Mouse (Mus musculus) stomach, embryonic 16.5 days (tissue): ENCODE data around the gene Traf3. TPM values are rescaled to one million over a fixed set of nuclear protein-coding genes. Genes with fewer than 3 reads are reported as not detected.

ENCODE experiments used
- ATAC-seq: fragments of 200-750 bp; cut with Nextera tagmentation; 2 replicates; pipeline ENCODE4 v1.8.0; 2017; ENCODE audit warnings: moderate number of reproducible peaks, moderate TSS enrichment; ENCODE audit not compliant: insufficient read depth, low FRiP score
- H3K27ac ChIP-seq: fragments of 300-500 bp; sonication (generic); 2 replicates; pipeline ENCODE4 v1.5.1; 2014; ENCODE audit warnings: low read length
- H3K27me3 ChIP-seq: fragments of 300-500 bp; sonication (generic); 2 replicates; pipeline ENCODE4 v1.6.1; 2014; ENCODE audit warnings: low read length, control low read depth, mixed read lengths; ENCODE audit not compliant: control insufficient read depth, insufficient read depth
- H3K36me3 ChIP-seq: fragments of 300-500 bp; sonication (generic); 2 replicates; pipeline ENCODE4 v1.6.1; 2014; ENCODE audit warnings: low read length; ENCODE audit not compliant: control insufficient read depth, insufficient read depth
- H3K4me1 ChIP-seq: fragments of 300-500 bp; sonication (generic); 2 replicates; pipeline ENCODE4 v1.6.1; 2014; ENCODE audit warnings: low read length, control low read depth, mixed read lengths; ENCODE audit not compliant: control insufficient read depth, insufficient read depth
- H3K4me2 ChIP-seq: fragments of 300-500 bp; sonication (generic); 2 replicates; pipeline ENCODE4 v1.6.1; 2014; ENCODE audit warnings: low read depth, low read length, mixed read lengths
- H3K4me3 ChIP-seq: fragments of 300-500 bp; sonication (generic); replicated peaks from 2 replicates; pipeline ENCODE4 v1.5.1; 2014; ENCODE audit warnings: mild to moderate bottlenecking, low read length
- H3K9ac ChIP-seq: fragments of 300-500 bp; sonication (generic); 2 replicates; pipeline ENCODE4 v1.6.1; 2014; ENCODE audit warnings: low read length
- H3K9me3 ChIP-seq: fragments of 300-500 bp; sonication (generic); replicated peaks from 2 replicates; pipeline ENCODE4 v1.6.1; 2016; ENCODE audit warnings: low read length, control low read depth; ENCODE audit not compliant: control insufficient read depth
- WGBS: fragments of 180-500 bp; shearing (Covaris S2); extraction: QIAGEN DNeasy Blood & Tissue Kit; methylation state at CpG from one replicate; pipeline ENCODE4 v1.1.7; 2014; 5-methylcytosine and 5-hydroxymethylcytosine counted together
- polyA plus RNA-seq: library from polyadenylated mRNA; unstranded; fragments of >200 nt; fragmentation: Nextera tagmentation; extraction: Ambion mirVana; gene quantifications from 2 replicates; pipeline ENCODE4 v1.2.1, GENCODE M21; 2015

Gene Traf3
- polyA plus RNA-seq, 1 experiment from 2014 or later, result 8.2 TPM

- no peaks in the 10 kb centered on the region for H3K4me1 ChIP-seq
- no peak for ATAC-seq
- H3K27me3 ChIP-seq, result no peaks in the 10 kb centered on the region
- WGBS, result 60% methylated on average over 5 of the region's 5 CpGs
- H3K27ac ChIP-seq, result no peak within 1 kb of the TSS
- no peak within 1 kb of the TSS for H3K4me3 ChIP-seq
- H3K36me3 ChIP-seq, result no peaks in the 10 kb centered on the region
- H3K9me3 ChIP-seq, result no peaks in the 10 kb centered on the region
- no peak within 1 kb of the TSS for H3K4me2 ChIP-seq
- no peak within 1 kb of the TSS for H3K9ac ChIP-seq
Measured at GRCm38 (mm10) chr12:111184476-111184875, 18.3 kb downstream of the Traf3 start, which contains the start of gene 4930595D18Rik. TSS of gene 4930595D18Rik (minus strand) at chr12:111184491.

GRCm38 (mm10) chr12:111186986-111187385 lies 20.8 kb downstream of the Traf3 start:
- Histone ChIP-seq H3K9ac (no peak overlapping the region), H3K27ac (no peak overlapping the region), H3K27me3 (no peaks in the 10 kb centered on the region), H3K36me3 (no peaks in the 10 kb centered on the region), H3K4me1 (no peaks in the 10 kb centered on the region), H3K4me3 (no peak overlapping the region), H3K9me3 (no peaks in the 10 kb centered on the region), H3K4me2 (no peak overlapping the region)
- WGBS, result 84% methylated on average over 3 of the region's 3 CpGs
- ATAC-seq, result no peak

- 87% methylated on average over 4 of the region's 4 CpGs for WGBS
- no peak for ATAC-seq
- H3K4me3 ChIP-seq, result no peak overlapping the region
- H3K4me1 ChIP-seq, result no peaks in the 10 kb centered on the region
- H3K27me3 ChIP-seq, result no peaks in the 10 kb centered on the region
- H3K4me2 ChIP-seq, result no peak overlapping the region
- H3K36me3 ChIP-seq, result no peaks in the 10 kb centered on the region
- H3K9ac ChIP-seq, result no peak overlapping the region
- H3K9me3 ChIP-seq, result no peaks in the 10 kb centered on the region
- no peak overlapping the region for H3K27ac ChIP-seq
Measured at GRCm38 (mm10) chr12:111188295-111188694, 22.1 kb downstream of the Traf3 start.

GRCm38 (mm10) chr12:111190355-111190754 lies 24.2 kb downstream of the Traf3 start:
- Histone ChIP-seq H3K4me2 (no peak overlapping the region), H3K27ac (no peak overlapping the region), H3K36me3 (no peaks in the 10 kb centered on the region), H3K4me1 (peaks cover 6% of the 10 kb centered on the region; the same call in 1 of the 2 replicates), H3K9ac (no peak overlapping the region), H3K9me3 (no peaks in the 10 kb centered on the region), H3K4me3 (no peak overlapping the region), H3K27me3 (no peaks in the 10 kb centered on the region)
- ATAC-seq, result no peak
- WGBS, result 87% methylated on average over 5 of the region's 5 CpGs

GRCm38 (mm10) chr12:111190891-111191290 lies 24.7 kb downstream of the Traf3 start:
- 68% methylated on average over 2 of the region's 2 CpGs for WGBS
- Histone ChIP-seq H3K9ac (no peak overlapping the region), H3K4me3 (no peak overlapping the region), H3K9me3 (no peaks in the 10 kb centered on the region), H3K27me3 (no peaks in the 10 kb centered on the region), H3K36me3 (no peaks in the 10 kb centered on the region), H3K4me2 (no peak overlapping the region), H3K27ac (no peak overlapping the region), H3K4me1 (peaks cover 6% of the 10 kb centered on the region; the same call in 1 of the 2 replicates)
- no peak for ATAC-seq

GRCm38 (mm10) chr12:111192777-111193176 lies 26.6 kb downstream of the Traf3 start:
- Histone ChIP-seq H3K4me1 (peaks cover 6% of the 10 kb centered on the region; the same call in 1 of the 2 replicates), H3K9ac (no peak overlapping the region), H3K36me3 (no peaks in the 10 kb centered on the region), H3K4me3 (no peak overlapping the region), H3K9me3 (no peaks in the 10 kb centered on the region), H3K27me3 (no peaks in the 10 kb centered on the region), H3K4me2 (no peak overlapping the region), H3K27ac (no peak overlapping the region)
- 70% methylated on average over 6 of the region's 6 CpGs for WGBS
- ATAC-seq, result no peak

GRCm38 (mm10) chr12:111193331-111193730 lies 27.2 kb downstream of the Traf3 start:
- Histone ChIP-seq H3K36me3 (no peaks in the 10 kb centered on the region), H3K27me3 (no peaks in the 10 kb centered on the region), H3K9ac (no peak overlapping the region), H3K27ac (no peak overlapping the region), H3K9me3 (no peaks in the 10 kb centered on the region), H3K4me2 (no peak overlapping the region), H3K4me3 (no peak overlapping the region), H3K4me1 (peaks cover 6% of the 10 kb centered on the region; the same call in 1 of the 2 replicates)
- 55% methylated on average over 9 of the region's 9 CpGs for WGBS
- ATAC-seq, result no peak

GRCm38 (mm10) chr12:111196548-111196947 lies 30.4 kb downstream of the Traf3 start:
- ATAC-seq, result no peak
- Histone ChIP-seq H3K4me1 (peaks cover 6% of the 10 kb centered on the region; the same call in 1 of the 2 replicates), H3K9ac (no peak overlapping the region), H3K27ac (no peak overlapping the region), H3K36me3 (no peaks in the 10 kb centered on the region), H3K9me3 (no peaks in the 10 kb centered on the region), H3K27me3 (no peaks in the 10 kb centered on the region), H3K4me3 (no peak overlapping the region), H3K4me2 (no peak overlapping the region)
- WGBS, result 63% methylated on average over 4 of the region's 4 CpGs

- H3K36me3 ChIP-seq, result no peaks in the 10 kb centered on the region
- no peak overlapping the region for H3K4me3 ChIP-seq
- WGBS, result 72% methylated on average over 10 of the region's 10 CpGs
- no peaks in the 10 kb centered on the region for H3K4me1 ChIP-seq
- H3K9me3 ChIP-seq, result no peaks in the 10 kb centered on the region
- no peak overlapping the region for H3K27ac ChIP-seq
- ATAC-seq, result no peak
- H3K27me3 ChIP-seq, result no peaks in the 10 kb centered on the region
- no peak overlapping the region for H3K4me2 ChIP-seq
- no peak overlapping the region for H3K9ac ChIP-seq
Measured at GRCm38 (mm10) chr12:111203076-111203475, 36.9 kb downstream of the Traf3 start.

- H3K4me1 ChIP-seq, result no peaks in the 10 kb centered on the region
- no peak overlapping the region for H3K4me3 ChIP-seq
- no peak overlapping the region for H3K4me2 ChIP-seq
- no peaks in the 10 kb centered on the region for H3K9me3 ChIP-seq
- no peaks in the 10 kb centered on the region for H3K36me3 ChIP-seq
- no peak overlapping the region for H3K27ac ChIP-seq
- H3K27me3 ChIP-seq, result no peaks in the 10 kb centered on the region
- no peak for ATAC-seq
- 55% methylated on average over 3 of the region's 3 CpGs for WGBS
- H3K9ac ChIP-seq, result no peak overlapping the region
Measured at GRCm38 (mm10) chr12:111203945-111204344, 37.8 kb downstream of the Traf3 start.
